Mouse (Mus musculus) C2C12 (cell line): Measurements from ENCODE around the gene Zfp619.

ENCODE experiments used
- CEBPB ChIP-seq: IDR thresholded peaks from one replicate; pipeline ENCODE4 v1.6.1; 2011; ENCODE audit warnings: low read depth, mild to moderate bottlenecking, control low read depth, moderate library complexity
- CTCF ChIP-seq: IDR thresholded peaks from one replicate; pipeline ENCODE4 v1.5.1; 2011; ENCODE audit not compliant: control insufficient read depth, insufficient read depth, insufficient read length
- FOSL1 ChIP-seq: IDR thresholded peaks from one replicate; pipeline ENCODE4 v1.8.0; 2011; ENCODE audit warnings: mild to moderate bottlenecking, low read length; ENCODE audit not compliant: poor library complexity, insufficient read depth, severe bottlenecking
- MAX ChIP-seq: IDR thresholded peaks from one replicate; pipeline ENCODE4 v1.6.1; 2011; ENCODE audit warnings: mild to moderate bottlenecking, control low read depth
- MYOD1 ChIP-seq: IDR thresholded peaks from one replicate; pipeline ENCODE4 v1.6.1; 2011; ENCODE audit warnings: low read depth; ENCODE audit not compliant: control insufficient read depth, insufficient read length
- MYOG ChIP-seq: IDR thresholded peaks from one replicate; pipeline ENCODE4 v1.6.1; 2011; ENCODE audit not compliant: control insufficient read depth, insufficient read length; ENCODE audit errors: extremely low read depth
- USF1 ChIP-seq: IDR thresholded peaks from one replicate; pipeline ENCODE4 v1.6.1; 2011; ENCODE audit warnings: low read depth, mild to moderate bottlenecking, control low read depth, moderate library complexity

- TF ChIP-seq CEBPB (no peak), USF1 (no peak), FOSL1 (no peak), CTCF (no peak), MAX (no peak), MYOD1 (no peak), MYOG (no peak)
These were observed 25.6 kb downstream of the Zfp619 start for GRCm38 (mm10) chr7:39543151-39543550.
